Mouse (Mus musculus) CH12.LX (cell line): ENCODE measurements around the gene Il18. TPM values are rescaled to one million over a fixed set of nuclear protein-coding genes. Genes with fewer than 3 reads are reported as not detected.

Experiments used
- DNase-seq: peaks from one replicate; pipeline ENCODE4 v3.0.0-alpha.2; 2013; ENCODE audit errors: extremely low read depth
- H3K27ac ChIP-seq: 2 replicates; pipeline ENCODE4 v1.5.1; 2012; ENCODE audit warnings: low read depth, mild to moderate bottlenecking, control low read depth, moderate library complexity; ENCODE audit not compliant: insufficient read depth
- H3K27me3 ChIP-seq: replicated peaks from 2 replicates; pipeline ENCODE3; 2012; ENCODE audit warnings: inconsistent platforms
- H3K36me3 ChIP-seq, 2 experiments: replicated peaks in 1 of 2; 2 replicates each; pipeline versions ENCODE3 to v1.6.1; 2012; ENCODE audit warnings: inconsistent platforms in 1 of 2, low read length in 1 of 2, mild to moderate bottlenecking in 1 of 2, mixed read lengths in 1 of 2, moderate library complexity in 1 of 2; ENCODE audit not compliant: control insufficient read depth in 1 of 2, insufficient read depth in 1 of 2
- H3K4me1 ChIP-seq, 2 experiments: 2 replicates each; pipeline ENCODE4 v1.6.1; 2012; ENCODE audit warnings: inconsistent platforms in 1 of 2, moderate library complexity in 1 of 2; ENCODE audit not compliant: insufficient read depth in 2 of 2, control insufficient read depth in 1 of 2
- H3K4me2 ChIP-seq: 2 replicates; pipeline ENCODE4 v1.6.1; 2012; ENCODE audit warnings: low read depth, mild to moderate bottlenecking, control low read depth; ENCODE audit not compliant: poor library complexity, insufficient read depth, severe bottlenecking
- H3K4me3 ChIP-seq, 3 experiments: fragments of 150-350 bp in 1 of 3; sonication (generic) in 1 of 3; replicated peaks in 1 of 3; 2 replicates each; pipeline versions ENCODE3 to v1.5.1; 2011 to 2012; ENCODE audit warnings: low read depth in 2 of 3, low read length in 2 of 3, mild to moderate bottlenecking in 2 of 3, moderate library complexity in 2 of 3, control low read depth in 1 of 3, improper control_type of control experiment in 1 of 3, inconsistent platforms in 1 of 3, mixed read lengths in 1 of 3; ENCODE audit not compliant: poor library complexity in 1 of 3
- H3K79me2 ChIP-seq: replicated peaks from 2 replicates; pipeline ENCODE4 v1.6.1; 2012; ENCODE audit warnings: mild to moderate bottlenecking, moderate library complexity; ENCODE audit not compliant: control insufficient read depth, poor library complexity, insufficient read depth, severe bottlenecking; ENCODE audit errors: extremely low read depth
- H3K9ac ChIP-seq: 2 replicates; pipeline ENCODE4 v1.6.1; 2012; ENCODE audit warnings: low read depth, mild to moderate bottlenecking, control low read depth, moderate library complexity; ENCODE audit not compliant: insufficient read depth
- H3K9me3 ChIP-seq: replicated peaks from 2 replicates; pipeline ENCODE3; 2012; ENCODE audit warnings: low read length, inconsistent platforms, mixed read lengths
- BHLHE40 ChIP-seq: IDR thresholded peaks from 2 replicates; pipeline ENCODE4 v1.6.1; 2011; ENCODE audit warnings: mild to moderate bottlenecking, low read depth, low read length, improper control_type of control experiment
- CHD1 ChIP-seq: IDR thresholded peaks from 2 replicates; pipeline ENCODE4 v1.6.1; 2012; ENCODE audit warnings: low read depth, low read length, improper control_type of control experiment, inconsistent platforms
- CTCF ChIP-seq, 2 experiments: IDR thresholded peaks in 1 of 2; conservative IDR thresholded peaks in 1 of 2; 2 replicates each; pipeline ENCODE4 v1.5.1; 2011 to 2012; ENCODE audit warnings: low read depth in 2 of 2, low read length in 2 of 2, improper control_type of control experiment in 1 of 2, inconsistent platforms in 1 of 2, mild to moderate bottlenecking in 1 of 2, moderate library complexity in 1 of 2
- E2F4 ChIP-seq: IDR thresholded peaks from 2 replicates; pipeline ENCODE4 v1.6.1; 2011; ENCODE audit warnings: low read depth, low read length, improper control_type of control experiment; ENCODE audit not compliant: insufficient replicate concordance
- ELF1 ChIP-seq: IDR thresholded peaks from 2 replicates; pipeline ENCODE4 v1.6.1; 2014; ENCODE audit warnings: low read depth, mild to moderate bottlenecking, inconsistent platforms, low read length, improper control_type of control experiment
- EP300 ChIP-seq: IDR thresholded peaks from 2 replicates; pipeline ENCODE4 v1.6.1; 2011; ENCODE audit warnings: low read length, improper control_type of control experiment
- ETS1 ChIP-seq: conservative IDR thresholded peaks from 2 replicates; pipeline ENCODE4 v1.6.1; 2012; ENCODE audit warnings: low read depth, mild to moderate bottlenecking, inconsistent platforms, low read length, improper control_type of control experiment, moderate library complexity
- IRF4 ChIP-seq: IDR thresholded peaks from 2 replicates; pipeline ENCODE4 v1.6.1; 2014; ENCODE audit warnings: low read depth, mild to moderate bottlenecking, inconsistent platforms, low read length, improper control_type of control experiment
- JUN ChIP-seq: IDR thresholded peaks from 2 replicates; pipeline ENCODE4 v1.6.1; 2011; ENCODE audit warnings: low read depth, mild to moderate bottlenecking, low read length, improper control_type of control experiment, moderate library complexity; ENCODE audit not compliant: insufficient read depth
- JUND ChIP-seq: conservative IDR thresholded peaks from 2 replicates; pipeline ENCODE4 v1.6.1; 2011; ENCODE audit warnings: low read depth, low read length, improper control_type of control experiment
- MAFK ChIP-seq: IDR thresholded peaks from 2 replicates; pipeline ENCODE4 v1.6.1; 2011; ENCODE audit warnings: low read length, improper control_type of control experiment; ENCODE audit not compliant: insufficient replicate concordance
- MAX ChIP-seq: IDR thresholded peaks from 2 replicates; pipeline ENCODE4 v1.6.1; 2011; ENCODE audit warnings: low read length, improper control_type of control experiment
- MEF2A ChIP-seq: IDR thresholded peaks from 2 replicates; pipeline ENCODE4 v1.6.1; 2014; ENCODE audit warnings: low read depth, mild to moderate bottlenecking, inconsistent platforms, low read length, improper control_type of control experiment, borderline replicate concordance
- MXI1 ChIP-seq: IDR thresholded peaks from 2 replicates; pipeline ENCODE4 v1.6.1; 2011; ENCODE audit warnings: mild to moderate bottlenecking, low read depth, low read length, improper control_type of control experiment
- MYC ChIP-seq: IDR thresholded peaks from 2 replicates; pipeline ENCODE4 v1.6.1; 2011; ENCODE audit warnings: low read depth, mild to moderate bottlenecking, improper control_type of control experiment, low read length
- NELFE ChIP-seq: IDR thresholded peaks from 2 replicates; pipeline ENCODE4 v1.6.1; 2011; ENCODE audit warnings: low read depth, low read length, improper control_type of control experiment
- NRF1 ChIP-seq: IDR thresholded peaks from 2 replicates; pipeline ENCODE4 v1.6.1; 2014; ENCODE audit warnings: low read depth, mild to moderate bottlenecking, inconsistent platforms, low read length, improper control_type of control experiment, moderate library complexity
- PAX5 ChIP-seq: IDR thresholded peaks from 2 replicates; pipeline ENCODE4 v1.6.1; 2012; ENCODE audit warnings: low read length, inconsistent platforms, mixed read lengths
- POLR2A ChIP-seq: IDR thresholded peaks from 2 replicates; pipeline ENCODE4 v1.6.1; 2011; ENCODE audit warnings: low read depth, mild to moderate bottlenecking, improper control_type of control experiment, low read length
- POLR2AphosphoS2 ChIP-seq: IDR thresholded peaks from 2 replicates; pipeline ENCODE4 v1.6.1; 2011; ENCODE audit warnings: low read depth, low read length, improper control_type of control experiment
- TBP ChIP-seq: conservative IDR thresholded peaks from 2 replicates; pipeline ENCODE4 v1.6.1; 2011; ENCODE audit warnings: low read depth, low read length, improper control_type of control experiment
- UBTF ChIP-seq: IDR thresholded peaks from 2 replicates; pipeline ENCODE4 v1.6.1; 2012; ENCODE audit warnings: low read depth, mild to moderate bottlenecking, inconsistent platforms, low read length, improper control_type of control experiment, moderate library complexity
- USF1 ChIP-seq: IDR thresholded peaks from 2 replicates; pipeline ENCODE4 v1.6.1; 2014; ENCODE audit warnings: low read depth, mild to moderate bottlenecking, inconsistent platforms, low read length, improper control_type of control experiment
- ZC3H11A ChIP-seq: IDR thresholded peaks from 2 replicates; pipeline ENCODE4 v1.6.1; 2012; ENCODE audit warnings: low read depth, mild to moderate bottlenecking, inconsistent platforms, low read length, improper control_type of control experiment
- ZKSCAN1 ChIP-seq: IDR thresholded peaks from 2 replicates; pipeline ENCODE4 v1.6.1; 2012; ENCODE audit warnings: low read depth, inconsistent platforms, low read length, improper control_type of control experiment, borderline replicate concordance
- ZMIZ1 ChIP-seq: IDR thresholded peaks from 2 replicates; pipeline ENCODE4 v1.6.1; 2012; ENCODE audit warnings: low read depth, mild to moderate bottlenecking, inconsistent platforms, low read length, improper control_type of control experiment
- ZNF384 ChIP-seq: IDR thresholded peaks from 2 replicates; pipeline ENCODE4 v1.6.1; 2012; ENCODE audit warnings: low read depth, low read length, improper control_type of control experiment, inconsistent platforms
- dilution Hi-C: fragments of 300-500 bp; cut with MboI; formaldehyde crosslinking; loops from 2 replicates; pipeline ENCODE4 v1.14.3; 2020; ENCODE audit warnings: low sequenced_read_pairs; ENCODE audit not compliant: extremely low pct_unique_long_range_greater_than_20kb, extremely low pct_ligation_motif_present
- in situ Hi-C: fragments of 300-500 bp; cut with MboI; formaldehyde crosslinking; loops from 3 replicates; pipeline ENCODE4 v1.14.3; 2019; ENCODE audit warnings: low sequenced_read_pairs, low pct_ligation_motif_present, low pct_unique_long_range_greater_than_20kb, mixed read lengths
- polyA plus RNA-seq: library from polyadenylated mRNA; unstranded; fragments of >175 nt; gene quantifications from 2 replicates; pipeline ENCODE4 v1.2.1, GENCODE M21; 2012; ENCODE audit warnings: low read depth; ENCODE audit not compliant: insufficient read length
- total RNA-seq, 2 experiments: library from RNA; depleted of rRNA; stranded (reverse); fragments of 300-350 nt in 1 of 2; fragments of >200 nt in 1 of 2; gene quantifications; 2 replicates each; pipeline ENCODE4 v1.2.3; 2012 to 2014

The Il18 gene
- total and polyA plus RNA-seq, 3 experiments: 0.56 to 0.98 (median 0.59) TPM

- no peaks in the 10 kb centered on the region for H3K9me3 ChIP-seq
- in situ Hi-C loops (loop anchor here (5.0 to 25.0 kb wide), 3 partner anchors 58 to 988 kb away; no protein-coding TSS in a partner anchor), dilution Hi-C loops (no loop called here)
- DNase-seq: peak; percentile 37
- no peaks in the 10 kb centered on the region for H3K27me3 ChIP-seq
- TF ChIP-seq UBTF: no peak
- no peak for TF ChIP-seq MEF2A
- TF ChIP-seq MYC: no peak
- no peak for TF ChIP-seq CHD1
- no peak for TF ChIP-seq NELFE
- TF ChIP-seq ZNF384: no peak
- no peak for TF ChIP-seq JUN
- peak; percentile 44; the same call in 1 of the 2 replicates for TF ChIP-seq EP300
- TF ChIP-seq USF1: no peak
- no peak for TF ChIP-seq ELF1
- no peak for TF ChIP-seq NRF1
- no peak for TF ChIP-seq MXI1
- no peak for TF ChIP-seq POLR2AphosphoS2
- no peak for TF ChIP-seq CTCF (conservative IDR thresholded peaks at IDR 0.05 in 1 of 2, IDR thresholded peaks at IDR 0.05 in 1 of 2; ENCODE audit: low read depth in 2 of 2, low read length in 2 of 2)
- TF ChIP-seq BHLHE40: peak; percentile 80
- TF ChIP-seq E2F4: no peak
- no peak for TF ChIP-seq JUND
- no peak for TF ChIP-seq ZMIZ1
- TF ChIP-seq ZKSCAN1: no peak
- TF ChIP-seq PAX5: no peak
- no peak for TF ChIP-seq MAX
- TF ChIP-seq TBP: no peak
- TF ChIP-seq IRF4: peak; percentile 56; the same call in 1 of the 2 replicates
- no peak for TF ChIP-seq ZC3H11A
- TF ChIP-seq POLR2A: no peak
- TF ChIP-seq ETS1: peak; percentile 54
- no peak for TF ChIP-seq MAFK
- peaks cover 17 to 45% of the 10 kb centered on the region in 2 experiments for H3K36me3 ChIP-seq
- no peaks in the 10 kb centered on the region for H3K79me2 ChIP-seq
- H3K27ac ChIP-seq: no peak overlapping the region
- H3K4me1 ChIP-seq: peaks cover 14 to 46% of the 10 kb centered on the region in 2 experiments
- no peak overlapping the region for H3K9ac ChIP-seq
- H3K4me3 ChIP-seq: no peak overlapping the region
- no peak overlapping the region for H3K4me2 ChIP-seq
Observed at GRCm38 (mm10) chr9:50525585-50525984, 29.0 kb upstream of the Il18 start.
